Mouse (Mus musculus) lung, postnatal 14 days (tissue): ENCODE measurements around the gene Mia2.
A peak's percentile ranks its signal among the peaks of the same experiment; 100 is the strongest.

Experiments
- DNase-seq: peaks from one replicate; pipeline ENCODE4 v3.0.0; 2021

Mia2 gene

GRCm38 (mm10) chr12:59105914-59106313 is 10.3 kb downstream of the Mia2 start:
- DNase-seq, result no peak

GRCm38 (mm10) chr12:59106491-59106890 is 10.9 kb downstream of the Mia2 start:
- no peak for DNase-seq

GRCm38 (mm10) chr12:59107926-59108325 is 12.3 kb downstream of the Mia2 start:
- no peak for DNase-seq

- DNase-seq, result no peak
Observed at GRCm38 (mm10) chr12:59117184-59117583, 21.6 kb downstream of the Mia2 start.

- DNase-seq, result no peak
Observed at GRCm38 (mm10) chr12:59125426-59125825, 29.8 kb downstream of the Mia2 start.

- no peak for DNase-seq
Observed at GRCm38 (mm10) chr12:59128501-59128900, 32.9 kb downstream of the Mia2 start.

- peak; percentile 5 for DNase-seq
Observed at GRCm38 (mm10) chr12:59129038-59129437, 33.4 kb downstream of the Mia2 start.

GRCm38 (mm10) chr12:59129592-59129991 is 34.0 kb downstream of the Mia2 start:
- peak; percentile 41 for DNase-seq

GRCm38 (mm10) chr12:59130249-59130648 is 34.6 kb downstream of the Mia2 start:
- DNase-seq, result peak; percentile 13

- peak; percentile 93 for DNase-seq
Observed at GRCm38 (mm10) chr12:59130651-59131577, 35.3 kb downstream of the Mia2 start.

- DNase-seq, result no peak
Observed at GRCm38 (mm10) chr12:59131578-59131946, 36.0 kb downstream of the Mia2 start.

- no peak for DNase-seq
Observed at GRCm38 (mm10) chr12:59132462-59132861, 36.9 kb downstream of the Mia2 start.

GRCm38 (mm10) chr12:59132940-59133339 is 37.3 kb downstream of the Mia2 start:
- no peak for DNase-seq

- DNase-seq, result no peak
Observed at GRCm38 (mm10) chr12:59133437-59133999, 37.9 kb downstream of the Mia2 start.

- DNase-seq, result no peak
Observed at GRCm38 (mm10) chr12:59135096-59135495, 39.5 kb downstream of the Mia2 start.

GRCm38 (mm10) chr12:59135533-59136300 is 40.1 kb downstream of the Mia2 start:
- no peak for DNase-seq

GRCm38 (mm10) chr12:59137031-59137430 is 41.4 kb downstream of the Mia2 start:
- no peak for DNase-seq

- DNase-seq, result no peak
Observed at GRCm38 (mm10) chr12:59139372-59139771, 43.8 kb downstream of the Mia2 start.

- no peak for DNase-seq
Observed at GRCm38 (mm10) chr12:59145130-59145529, 49.5 kb downstream of the Mia2 start.

GRCm38 (mm10) chr12:59149691-59150090 is 54.1 kb downstream of the Mia2 start:
- DNase-seq, result no peak

GRCm38 (mm10) chr12:59161091-59161490 is 65.5 kb downstream of the Mia2 start:
- no peak for DNase-seq

GRCm38 (mm10) chr12:59162797-59163196 is 67.2 kb downstream of the Mia2 start:
- DNase-seq, result no peak

- no peak for DNase-seq
Observed at GRCm38 (mm10) chr12:59164522-59164921, 68.9 kb downstream of the Mia2 start.

- no peak for DNase-seq
Observed at GRCm38 (mm10) chr12:59166557-59166956, 71.0 kb downstream of the Mia2 start.
